Mouse (Mus musculus): ENCODE data around the gene Aamp.

DNA sequence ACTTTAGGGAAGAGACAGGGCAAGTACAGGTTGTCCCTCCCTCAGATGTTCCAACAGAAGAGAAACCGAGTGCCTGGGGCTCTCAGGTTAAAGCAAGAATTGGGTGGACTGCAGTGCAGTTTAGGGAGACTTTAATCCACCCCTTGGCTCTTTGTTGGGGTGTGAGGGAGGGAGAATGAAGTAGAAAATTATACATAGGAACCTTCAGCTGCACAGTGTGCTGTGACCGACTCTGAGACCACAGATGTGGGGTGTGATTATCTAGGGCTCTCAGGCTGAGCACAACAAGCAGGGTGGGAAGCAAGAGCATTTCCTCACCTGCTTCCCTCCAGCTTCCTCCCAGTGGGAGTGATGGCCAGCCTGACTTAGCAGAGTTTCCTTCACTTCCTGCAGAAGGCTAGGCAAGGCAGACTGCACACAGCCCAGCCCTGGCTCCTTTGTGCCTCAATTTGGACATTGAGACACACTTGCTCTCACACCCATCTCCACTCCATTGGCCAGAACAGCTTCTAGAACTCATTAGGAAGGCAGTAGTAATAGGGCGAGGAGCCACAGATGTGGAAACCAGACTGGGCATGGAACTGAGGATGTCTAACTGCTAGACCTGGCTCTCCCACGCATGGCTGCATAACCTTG lies 46.6 kb upstream of the Aamp start:
- TF ChIP-seq POU5F1 (IDR thresholded peaks at IDR 0.05; ENCODE audit: borderline replicate concordance, low read length) = no peak
- no peak for TF ChIP-seq NANOG (IDR thresholded peaks at IDR 0.05; ENCODE audit: borderline replicate concordance, low read length)

Data from E14TG2a.4 (cell line).